Mouse (Mus musculus) erythroid progenitor cell, adult 5-6 weeks (primary cell): ENCODE data around the gene Cwc27. TPM values are rescaled to one million over a fixed set of nuclear protein-coding genes. Genes with fewer than 3 reads are reported as not detected.

Experiments
- ATAC-seq: replicated peaks from 2 replicates; pipeline ENCODE4 v1.8.0; 2016; ENCODE audit warnings: moderate number of reproducible peaks, mild to moderate bottlenecking, moderate TSS enrichment, inconsistent platforms; ENCODE audit not compliant: poor library complexity, low FRiP score, severe bottlenecking
- total RNA-seq, 2 experiments: library from RNA; stranded (forward) in 1 of 2; stranded (reverse) in 1 of 2; fragments of 150-400 nt in 1 of 2; fragments of 186-747, 209-891 nt in 1 of 2; gene quantifications; 2 replicates each; pipeline versions ENCODE4 v1.2.3 to v1.2.4; 2015 to 2017; ENCODE audit warnings: low replicate concordance in 2 of 2

The Cwc27 gene
- total RNA-seq, 2 experiments from 2014 or later: 15.3 to 23.9 TPM

GRCm38 (mm10) chr13:104789663-104790062 is 27.3 kb downstream of the Cwc27 start:
- peak; percentile 59 for ATAC-seq

GRCm38 (mm10) chr13:104787260-104787659 is 29.7 kb downstream of the Cwc27 start:
- ATAC-seq: no peak

- no peak for ATAC-seq
These were observed 37.8 kb downstream of the Cwc27 start for GRCm38 (mm10) chr13:104779104-104779670.

- no peak for ATAC-seq
These were observed 53.7 kb downstream of the Cwc27 start for GRCm38 (mm10) chr13:104763193-104763592.

GRCm38 (mm10) chr13:104762401-104762800 is 54.5 kb downstream of the Cwc27 start:
- ATAC-seq: no peak

- ATAC-seq: no peak
These were observed 57.6 kb downstream of the Cwc27 start for GRCm38 (mm10) chr13:104759381-104759780.

GRCm38 (mm10) chr13:104747032-104747431 is 69.9 kb downstream of the Cwc27 start:
- ATAC-seq: no peak

- no peak for ATAC-seq
These were observed 74.1 kb downstream of the Cwc27 start for GRCm38 (mm10) chr13:104742866-104743265.

- no peak for ATAC-seq
These were observed 87.5 kb downstream of the Cwc27 start for GRCm38 (mm10) chr13:104729261-104730046.

- ATAC-seq: no peak
These were observed 89.3 kb downstream of the Cwc27 start for GRCm38 (mm10) chr13:104727681-104728080.

GRCm38 (mm10) chr13:104720133-104720532 is 96.8 kb downstream of the Cwc27 start:
- no peak for ATAC-seq

- no peak for ATAC-seq
These were observed 122.2 kb downstream of the Cwc27 start for GRCm38 (mm10) chr13:104694612-104695355.

- no peak for ATAC-seq
These were observed 124.2 kb downstream of the Cwc27 start for GRCm38 (mm10) chr13:104692710-104693109.

GRCm38 (mm10) chr13:104685537-104685936 is 131.4 kb downstream of the Cwc27 start:
- peak; percentile 72 for ATAC-seq

- ATAC-seq: no peak
These were observed 132.5 kb downstream of the Cwc27 start for GRCm38 (mm10) chr13:104684361-104685011.

- no peak for ATAC-seq
These were observed 135.7 kb downstream of the Cwc27 start for GRCm38 (mm10) chr13:104681212-104681611.

GRCm38 (mm10) chr13:104661188-104661587 is 155.8 kb downstream of the Cwc27 start:
- ATAC-seq: no peak

GRCm38 (mm10) chr13:104660042-104660680 is 156.8 kb downstream of the Cwc27 start:
- no peak for ATAC-seq

GRCm38 (mm10) chr13:104656666-104657272 is 160.2 kb downstream of the Cwc27 start:
- no peak for ATAC-seq
